Mouse (Mus musculus): ENCODE measurements around the gene Riok1. TPM values are rescaled to one million over a fixed set of nuclear protein-coding genes. Genes with fewer than 3 reads are reported as not detected.

The Riok1 gene
- polyA plus RNA-seq (2012; rRNA removed; ENCODE audit: low replicate concordance): 17.0 and 18.8 TPM in 2 replicates

GRCm38 (mm10) chr13:38036343-38037043 lies at the start of gene Riok1:
Gene Riok1, plus strand, starts transcription at chr13:38036995.

DNA sequence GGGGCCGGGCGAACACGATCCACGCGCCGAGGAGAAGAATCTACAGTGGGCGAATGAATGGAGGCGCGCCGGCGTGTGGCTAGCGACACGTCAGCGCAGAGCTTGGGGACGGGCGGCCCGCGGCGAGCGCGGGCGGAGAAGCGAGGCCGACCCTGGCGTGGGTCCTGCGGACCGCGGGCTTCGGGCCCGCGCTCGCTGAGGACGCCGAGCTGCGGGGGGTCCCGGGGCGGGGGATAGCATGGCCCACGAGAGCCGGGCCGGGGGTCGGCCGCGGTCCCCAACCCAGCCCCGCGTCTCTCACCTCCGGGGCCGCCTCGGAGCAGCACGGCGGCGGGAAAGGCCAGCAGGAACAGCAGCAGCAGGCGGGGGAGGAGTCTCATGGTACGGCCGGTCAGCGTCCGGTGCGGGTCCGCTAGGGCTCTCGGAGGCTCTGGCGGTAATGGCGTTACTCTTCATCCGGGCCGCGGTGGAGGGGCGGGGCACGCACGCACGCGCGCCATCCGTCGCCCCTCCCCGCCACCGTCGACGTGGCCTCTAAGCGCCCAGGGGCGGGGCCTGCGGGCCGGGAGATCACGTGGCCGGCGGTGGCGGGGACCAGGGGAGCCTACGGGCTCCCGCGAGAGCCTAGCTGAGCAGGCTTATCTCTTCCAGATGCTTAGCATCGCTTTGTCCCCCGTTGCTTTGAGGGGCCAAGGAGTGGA lies 42.9 kb upstream of the Riok1 start, which contains the start of gene Ssr1:
Gene Ssr1 (minus strand): TSS at position 514 of the 701 bp plus-strand sequence.

DNA sequence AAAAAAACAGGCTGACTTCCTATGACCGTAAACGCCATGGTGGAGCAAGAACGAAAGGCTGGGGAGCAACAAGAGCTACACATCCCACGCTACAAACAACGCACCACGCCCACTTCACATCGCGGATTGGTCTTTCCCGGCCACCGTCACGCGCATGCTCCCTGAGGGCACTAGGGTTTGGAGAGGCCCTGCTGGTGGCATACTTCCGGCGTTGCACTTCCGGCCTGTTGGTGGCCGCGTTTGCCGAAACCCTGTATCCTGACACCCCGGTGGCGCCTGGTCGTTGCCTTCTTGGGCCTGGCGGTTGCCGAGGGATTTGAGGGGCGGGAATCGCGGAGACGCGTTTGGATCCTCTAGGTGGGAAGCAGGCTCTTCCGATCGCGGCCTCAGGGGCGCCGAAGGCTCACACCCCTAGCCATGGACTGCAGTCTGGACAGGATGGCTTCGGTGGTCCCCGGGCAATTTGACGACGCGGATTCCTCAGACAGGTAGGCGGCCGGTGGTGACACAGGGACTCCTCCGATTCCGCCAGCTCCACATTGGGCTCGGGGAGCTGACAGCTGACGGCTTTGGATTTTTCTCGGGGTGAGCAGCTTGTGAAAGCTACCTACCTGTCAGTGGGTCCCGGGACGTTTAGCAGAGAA lies 371 bp downstream of the Riok1 start, which contains the start of gene Cage1:
Gene Cage1 (minus strand): TSS at position 26 of the 644 bp plus-strand sequence.

Other genes starting within 250 kb of the Riok1 start
- gene Ssr1, start 42.8 kb upstream of the Riok1 start, polyA plus RNA-seq (2012; rRNA removed; ENCODE audit: low replicate concordance): 4.4 and 14.1 TPM in 2 replicates
- gene Cage1, start 74 bp downstream of the Riok1 start, polyA plus RNA-seq (2012; rRNA removed; ENCODE audit: low replicate concordance): 0.13 and 0.20 TPM in 2 replicates
- 3.1 and 5.4 TPM in 2 replicates for gene Dsp, start 114.3 kb downstream of the Riok1 start, polyA plus RNA-seq (2012; rRNA removed; ENCODE audit: low replicate concordance)
- gene Snrnp48, start 167.9 kb downstream of the Riok1 start, polyA plus RNA-seq (2012; rRNA removed; ENCODE audit: low replicate concordance): 21.5 and 32.2 TPM in 2 replicates

Data from mammary gland, adult 2 months (tissue).